Mouse (Mus musculus) WW6 (cell line): ENCODE results near the gene Mrs2.
"Not testable (repeated sequence)": the region's sequence is repeated elsewhere in the genome, so short reads cannot be mapped to it uniquely, and the experiment has no call there.

Experiments used
- DNase-seq: peaks from one replicate; pipeline ENCODE4 v3.0.0-alpha.2; 2013; ENCODE audit warnings: low read depth, low spot score

The Mrs2 gene

GRCm38 (mm10) chr13:24977820-24978342, 42.3 kb downstream of the Mrs2 start:
- no peak for DNase-seq

- no peak for DNase-seq
These were observed 43.8 kb downstream of the Mrs2 start for GRCm38 (mm10) chr13:24976384-24976783.

GRCm38 (mm10) chr13:24971776-24972175, 48.4 kb downstream of the Mrs2 start:
- DNase-seq, result not testable (repeated sequence)

GRCm38 (mm10) chr13:24965846-24966201, 54.4 kb downstream of the Mrs2 start:
- DNase-seq, result no peak

- DNase-seq, result no peak
These were observed 54.9 kb downstream of the Mrs2 start for GRCm38 (mm10) chr13:24965130-24965845.

GRCm38 (mm10) chr13:24962119-24962518, 58.1 kb downstream of the Mrs2 start:
- DNase-seq, result no peak

- DNase-seq, result no peak
These were observed 60.1 kb downstream of the Mrs2 start for GRCm38 (mm10) chr13:24960084-24960483.

- DNase-seq, result no peak
These were observed 61.5 kb downstream of the Mrs2 start for GRCm38 (mm10) chr13:24958671-24959070.

GRCm38 (mm10) chr13:24955500-24955899, 64.7 kb downstream of the Mrs2 start:
- DNase-seq, result peak; percentile 38

- DNase-seq, result no peak
These were observed 65.1 kb downstream of the Mrs2 start for GRCm38 (mm10) chr13:24955091-24955490.

GRCm38 (mm10) chr13:24952659-24953058, 67.5 kb downstream of the Mrs2 start:
- no peak for DNase-seq

GRCm38 (mm10) chr13:24948870-24949269, 71.3 kb downstream of the Mrs2 start:
- DNase-seq, result no peak

- DNase-seq, result no peak
These were observed 73.0 kb downstream of the Mrs2 start for GRCm38 (mm10) chr13:24947158-24947557.

GRCm38 (mm10) chr13:24945567-24945966, 74.6 kb downstream of the Mrs2 start:
- no peak for DNase-seq

- no peak for DNase-seq
These were observed 76.9 kb downstream of the Mrs2 start for GRCm38 (mm10) chr13:24943303-24943702.

- DNase-seq, result no peak
These were observed 77.5 kb downstream of the Mrs2 start, which contains the start of gene Gpld1 for GRCm38 (mm10) chr13:24942512-24943282. Gene Gpld1, plus strand, starts transcription at chr13:24943152.

GRCm38 (mm10) chr13:24939472-24939871, 80.7 kb downstream of the Mrs2 start:
- no peak for DNase-seq

GRCm38 (mm10) chr13:24938683-24939082, 81.5 kb downstream of the Mrs2 start:
- DNase-seq, result peak; percentile 40

- DNase-seq, result no peak
These were observed 82.4 kb downstream of the Mrs2 start for GRCm38 (mm10) chr13:24937839-24938166.
